Mouse (Mus musculus): ENCODE measurements around the gene Coro1c. TPM values are rescaled to one million over a fixed set of nuclear protein-coding genes. Genes with fewer than 3 reads are reported as not detected.

Gene Coro1c
- polyA plus RNA-seq, 1 experiment from 2014 or later = 131 TPM

GRCm38 (mm10) chr5:113918654-113919053 is 10.1 kb upstream of the Coro1c start:
- Histone ChIP-seq H3K4me3 (ENCODE audit: low read depth, low read length) (no peak overlapping the region), H3K9ac (replicated peaks; ENCODE audit: low read depth, low read length) (no peak overlapping the region), H3K4me2 (replicated peaks; ENCODE audit: low read depth, low read length) (no peak overlapping the region), H3K9me3 (ENCODE audit: control insufficient read depth, low read depth, low read length) (no peaks in the 10 kb centered on the region), H3K27ac (ENCODE audit: low read length) (no peak overlapping the region; the same call in 1 of the 2 replicates), H3K4me1 (ENCODE audit: control insufficient read depth, insufficient read depth, low read length) (0 out of 2 replicates have a peak, but pooled peaks cover 6% of the 10 kb centered on the region), H3K27me3 (ENCODE audit: control insufficient read depth, insufficient read depth, low read length) (no peaks in the 10 kb centered on the region), H3K36me3 (ENCODE audit: control insufficient read depth, insufficient read depth, low read length) (no peaks in the 10 kb centered on the region)
- WGBS = 40% methylated on average over 9 of the region's 9 CpGs
- no peak for ATAC-seq (ENCODE audit: insufficient number of reproducible peaks, insufficient read depth, low FRiP score, low read depth)

- Histone ChIP-seq H3K9me3 (ENCODE audit: control insufficient read depth, low read depth, low read length) (no peaks in the 10 kb centered on the region), H3K4me2 (replicated peaks; ENCODE audit: low read depth, low read length) (no peak overlapping the region), H3K9ac (replicated peaks; ENCODE audit: low read depth, low read length) (no peak overlapping the region), H3K36me3 (ENCODE audit: control insufficient read depth, insufficient read depth, low read length) (no peaks in the 10 kb centered on the region), H3K4me1 (ENCODE audit: control insufficient read depth, insufficient read depth, low read length) (peaks cover 20% of the 10 kb centered on the region), H3K27ac (ENCODE audit: low read length) (no peak overlapping the region), H3K27me3 (ENCODE audit: control insufficient read depth, insufficient read depth, low read length) (no peaks in the 10 kb centered on the region), H3K4me3 (ENCODE audit: low read depth, low read length) (no peak overlapping the region)
- ATAC-seq (ENCODE audit: insufficient number of reproducible peaks, insufficient read depth, low FRiP score, low read depth) = no peak
- 70% methylated on average over 6 of the region's 6 CpGs for WGBS
These were observed 2.1 kb upstream of the Coro1c start for GRCm38 (mm10) chr5:113910705-113911104.

DNA sequence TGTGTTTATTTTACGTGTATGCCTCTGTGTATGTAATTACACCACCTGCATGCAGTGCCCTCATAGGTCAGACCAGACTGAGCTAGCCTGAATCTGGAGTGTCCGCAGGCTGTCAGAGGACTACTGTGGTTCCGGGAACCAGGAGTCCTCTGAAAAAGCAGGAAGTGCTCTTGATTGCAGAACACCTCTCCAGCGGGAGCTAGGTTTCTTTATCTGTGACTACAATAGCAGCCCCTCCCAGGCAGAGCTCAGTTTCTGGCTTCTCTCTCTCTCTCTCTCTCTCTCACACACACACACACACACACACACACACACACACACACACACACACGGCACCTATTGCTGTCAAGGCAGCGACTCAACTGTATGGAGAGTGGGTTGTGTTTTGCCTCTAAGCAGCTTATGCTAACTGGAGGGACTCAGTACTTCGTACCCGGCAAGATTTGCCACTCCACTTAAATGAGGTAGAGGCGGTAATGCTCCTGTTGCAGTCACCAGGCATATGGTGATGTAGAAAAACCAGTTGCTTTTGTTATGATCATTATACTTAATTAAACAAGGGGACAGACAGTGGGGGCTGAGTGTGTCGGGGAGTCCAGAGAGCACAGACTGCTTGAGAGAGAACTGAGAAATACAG is 1.6 kb upstream of the Coro1c start:
- no peak overlapping the region for H3K9ac ChIP-seq (replicated peaks; ENCODE audit: low read depth, low read length)
- no peak for ATAC-seq (ENCODE audit: insufficient number of reproducible peaks, insufficient read depth, low FRiP score, low read depth)
- no peaks in the 10 kb centered on the region for H3K27me3 ChIP-seq (ENCODE audit: control insufficient read depth, insufficient read depth, low read length)
- no peak overlapping the region for H3K4me2 ChIP-seq (replicated peaks; ENCODE audit: low read depth, low read length)
- no peak overlapping the region for H3K4me3 ChIP-seq (ENCODE audit: low read depth, low read length)
- H3K27ac ChIP-seq (ENCODE audit: low read length) = peak overlapping the region; percentile 52; the same call in 1 of the 2 replicates
- peaks cover 25% of the 10 kb centered on the region for H3K4me1 ChIP-seq (ENCODE audit: control insufficient read depth, insufficient read depth, low read length)
- 32% methylated on average over 10 of the region's 10 CpGs for WGBS
- H3K36me3 ChIP-seq (ENCODE audit: control insufficient read depth, insufficient read depth, low read length) = no peaks in the 10 kb centered on the region
- H3K9me3 ChIP-seq (ENCODE audit: control insufficient read depth, low read depth, low read length) = no peaks in the 10 kb centered on the region

DNA sequence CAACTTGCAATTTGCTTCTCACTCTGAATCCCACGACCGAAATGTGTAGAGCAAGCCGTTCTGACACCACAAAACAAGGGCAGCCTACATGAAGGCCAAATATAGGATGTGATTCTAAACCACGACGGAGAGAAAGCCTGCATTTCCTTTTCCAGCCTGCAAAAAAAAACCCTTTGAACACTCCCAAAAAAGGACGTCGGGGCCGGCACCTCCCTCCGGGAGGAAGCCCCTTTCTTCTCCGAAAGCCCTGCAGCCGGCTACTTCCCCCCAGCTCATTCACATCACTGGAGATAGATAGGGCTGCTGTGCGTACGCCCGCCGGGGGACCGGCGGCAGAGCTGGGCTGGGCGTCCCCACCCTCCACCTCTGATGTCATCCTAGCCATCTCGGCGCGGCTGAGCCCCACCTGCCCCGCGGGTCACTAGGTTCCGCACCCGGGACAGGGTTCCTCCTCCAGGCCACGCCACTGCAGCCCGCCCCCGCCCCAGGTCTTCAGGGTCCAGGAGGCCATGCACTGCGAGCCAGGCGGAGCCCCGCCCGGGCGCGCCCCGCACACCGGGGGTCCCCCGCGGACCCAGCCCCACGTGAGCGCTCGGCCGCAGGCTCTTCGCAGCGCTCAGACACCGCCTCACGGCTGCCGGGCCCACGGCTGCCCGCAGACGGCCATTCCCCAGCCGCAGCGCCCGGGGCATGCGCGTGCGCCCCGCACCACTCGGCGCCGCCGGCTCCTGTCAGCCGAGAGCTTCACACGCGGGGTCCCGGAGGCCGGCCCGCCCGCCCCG is 581 bp downstream of the Coro1c start:
- peak; percentile 51 for ATAC-seq (ENCODE audit: insufficient number of reproducible peaks, insufficient read depth, low FRiP score, low read depth)
- Histone ChIP-seq H3K27me3 (ENCODE audit: control insufficient read depth, insufficient read depth, low read length) (no peaks in the 10 kb centered on the region), H3K36me3 (ENCODE audit: control insufficient read depth, insufficient read depth, low read length) (no peaks in the 10 kb centered on the region), H3K4me1 (ENCODE audit: control insufficient read depth, insufficient read depth, low read length) (peaks cover 37% of the 10 kb centered on the region), H3K4me3 (ENCODE audit: low read depth, low read length) (peak overlapping the region; percentile 92), H3K9me3 (ENCODE audit: control insufficient read depth, low read depth, low read length) (no peaks in the 10 kb centered on the region), H3K4me2 (replicated peaks; ENCODE audit: low read depth, low read length) (peak overlapping the region; percentile 57), H3K9ac (replicated peaks; ENCODE audit: low read depth, low read length) (peak overlapping the region; percentile 90), H3K27ac (ENCODE audit: low read length) (peak overlapping the region; percentile 96)
- WGBS = under 1% methylated on average over 69 of the region's 69 CpGs

GRCm38 (mm10) chr5:113906958-113907735 is 1.4 kb downstream of the Coro1c start:
- H3K4me1 ChIP-seq (ENCODE audit: control insufficient read depth, insufficient read depth, low read length) = peaks cover 44% of the 10 kb centered on the region
- H3K27ac ChIP-seq (ENCODE audit: low read length) = peak overlapping the region; percentile 96
- no peaks in the 10 kb centered on the region for H3K27me3 ChIP-seq (ENCODE audit: control insufficient read depth, insufficient read depth, low read length)
- 9% methylated on average over 17 of the region's 17 CpGs for WGBS
- peak overlapping the region; percentile 92 for H3K4me3 ChIP-seq (ENCODE audit: low read depth, low read length)
- peak overlapping the region; percentile 57 for H3K4me2 ChIP-seq (replicated peaks; ENCODE audit: low read depth, low read length)
- no peaks in the 10 kb centered on the region for H3K36me3 ChIP-seq (ENCODE audit: control insufficient read depth, insufficient read depth, low read length)
- ATAC-seq (ENCODE audit: insufficient number of reproducible peaks, insufficient read depth, low FRiP score, low read depth) = no peak
- peak overlapping the region; percentile 90; the same call in 1 of the 2 replicates for H3K9ac ChIP-seq (replicated peaks; ENCODE audit: low read depth, low read length)
- H3K9me3 ChIP-seq (ENCODE audit: control insufficient read depth, low read depth, low read length) = no peaks in the 10 kb centered on the region

DNA sequence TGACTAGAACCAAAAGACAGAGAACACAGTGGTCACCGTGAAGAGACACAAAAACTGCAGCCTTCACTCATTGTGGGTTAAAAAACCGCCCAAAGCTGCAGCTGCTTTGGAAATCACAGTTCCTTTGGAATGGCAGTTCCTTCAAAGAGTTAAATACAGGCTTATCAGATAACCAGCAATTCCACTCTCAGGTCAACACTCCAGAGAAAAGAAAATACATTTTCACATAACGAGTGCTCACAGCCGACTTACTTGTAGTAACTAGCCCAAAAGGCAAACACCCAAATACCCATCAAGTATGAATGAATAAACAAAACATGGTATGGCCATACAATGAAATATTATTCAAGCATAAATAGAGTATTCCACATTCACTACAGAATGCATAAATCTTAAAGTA is 3.6 kb downstream of the Coro1c start:
- H3K4me2 ChIP-seq (replicated peaks; ENCODE audit: low read depth, low read length) = peak overlapping the region; percentile 27; the same call in 1 of the 2 replicates
- H3K27me3 ChIP-seq (ENCODE audit: control insufficient read depth, insufficient read depth, low read length) = no peaks in the 10 kb centered on the region
- H3K36me3 ChIP-seq (ENCODE audit: control insufficient read depth, insufficient read depth, low read length) = no peaks in the 10 kb centered on the region
- peaks cover 53% of the 10 kb centered on the region for H3K4me1 ChIP-seq (ENCODE audit: control insufficient read depth, insufficient read depth, low read length)
- no peak overlapping the region for H3K4me3 ChIP-seq (ENCODE audit: low read depth, low read length)
- H3K9ac ChIP-seq (replicated peaks; ENCODE audit: low read depth, low read length) = no peak overlapping the region
- 22% methylated on average over 4 of the region's 4 CpGs for WGBS
- ATAC-seq (ENCODE audit: insufficient number of reproducible peaks, insufficient read depth, low FRiP score, low read depth) = no peak
- peak overlapping the region; percentile 30; the same call in 1 of the 2 replicates for H3K27ac ChIP-seq (ENCODE audit: low read length)
- no peaks in the 10 kb centered on the region for H3K9me3 ChIP-seq (ENCODE audit: control insufficient read depth, low read depth, low read length)

DNA sequence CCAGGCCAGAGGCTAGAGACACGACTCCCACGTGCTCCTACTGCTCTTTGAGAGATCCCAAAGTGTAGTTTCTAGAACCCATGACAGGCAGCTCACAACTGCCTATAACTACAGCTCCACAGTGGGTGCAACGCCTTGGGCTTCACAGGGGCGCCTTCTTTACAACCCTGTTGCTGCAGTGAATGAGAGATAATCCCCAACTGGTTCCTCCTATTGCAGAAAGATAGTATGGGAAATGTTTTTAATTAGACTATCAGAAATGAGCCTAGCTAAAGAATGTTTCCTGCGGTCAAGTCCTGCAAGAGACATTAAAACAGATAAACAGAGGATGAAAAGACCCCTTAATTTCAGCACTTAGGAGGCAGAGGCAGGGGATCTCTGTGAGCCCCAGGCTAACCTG is 5.6 kb downstream of the Coro1c start:
- Histone ChIP-seq H3K9ac (replicated peaks; ENCODE audit: low read depth, low read length) (no peak overlapping the region), H3K4me3 (ENCODE audit: low read depth, low read length) (no peak overlapping the region), H3K4me2 (replicated peaks; ENCODE audit: low read depth, low read length) (no peak overlapping the region), H3K27me3 (ENCODE audit: control insufficient read depth, insufficient read depth, low read length) (no peaks in the 10 kb centered on the region), H3K36me3 (ENCODE audit: control insufficient read depth, insufficient read depth, low read length) (no peaks in the 10 kb centered on the region), H3K4me1 (ENCODE audit: control insufficient read depth, insufficient read depth, low read length) (peaks cover 49% of the 10 kb centered on the region), H3K27ac (ENCODE audit: low read length) (no peak overlapping the region), H3K9me3 (ENCODE audit: control insufficient read depth, low read depth, low read length) (no peaks in the 10 kb centered on the region)
- WGBS = 73% methylated on average over 5 of the region's 5 CpGs
- ATAC-seq (ENCODE audit: insufficient number of reproducible peaks, insufficient read depth, low FRiP score, low read depth) = no peak

- no peak overlapping the region for H3K9ac ChIP-seq (replicated peaks; ENCODE audit: low read depth, low read length)
- no peak overlapping the region for H3K4me3 ChIP-seq (ENCODE audit: low read depth, low read length)
- H3K9me3 ChIP-seq (ENCODE audit: control insufficient read depth, low read depth, low read length) = no peaks in the 10 kb centered on the region
- no peak overlapping the region for H3K4me2 ChIP-seq (replicated peaks; ENCODE audit: low read depth, low read length)
- no peaks in the 10 kb centered on the region for H3K27me3 ChIP-seq (ENCODE audit: control insufficient read depth, insufficient read depth, low read length)
- H3K36me3 ChIP-seq (ENCODE audit: control insufficient read depth, insufficient read depth, low read length) = no peaks in the 10 kb centered on the region
- 69% methylated on average over 6 of the region's 6 CpGs for WGBS
- H3K27ac ChIP-seq (ENCODE audit: low read length) = no peak overlapping the region
- peaks cover 48% of the 10 kb centered on the region for H3K4me1 ChIP-seq (ENCODE audit: control insufficient read depth, insufficient read depth, low read length)
- no peak for ATAC-seq (ENCODE audit: insufficient number of reproducible peaks, insufficient read depth, low FRiP score, low read depth)
These were observed 6.5 kb downstream of the Coro1c start for GRCm38 (mm10) chr5:113902017-113902416.

Data from stomach, embryonic 14.5 days (tissue).